Mouse (Mus musculus): ENCODE measurements around the gene Casc3. TPM values are rescaled to one million over a fixed set of nuclear protein-coding genes. Genes with fewer than 3 reads are reported as not detected.
A peak's percentile ranks its signal among the peaks of the same experiment; 100 is the strongest.

Gene Casc3
- polyA plus RNA-seq, 1 experiment: 22.0 TPM

- WGBS: 59% methylated on average over 19 of the region's 19 CpGs
- Histone ChIP-seq H3K36me3 (ENCODE audit: control insufficient read depth, insufficient read depth, low read length) (peaks cover 10% of the 10 kb centered on the region), H3K4me3 (ENCODE audit: low read depth, low read length) (no peak overlapping the region), H3K4me1 (ENCODE audit: control insufficient read depth, insufficient read depth, insufficient read length, low read length) (no peaks in the 10 kb centered on the region), H3K27ac (ENCODE audit: insufficient read depth, low read depth, low read length) (no peak overlapping the region), H3K27me3 (ENCODE audit: control insufficient read depth, insufficient read depth, low read length) (no peaks in the 10 kb centered on the region)
- TF ChIP-seq CTCF (IDR thresholded peaks at IDR 0.05; ENCODE audit: extremely low read depth, insufficient read length, insufficient replicate concordance, low read depth, low read length) (no peak), POLR2A (IDR thresholded peaks at IDR 0.05; ENCODE audit: low read depth, low read length) (no peak)
Observed at GRCm38 (mm10) chr11:98849196-98849894, 44.6 kb downstream of the Casc3 start.

- no peak overlapping the region for H3K4me3 ChIP-seq (ENCODE audit: low read depth, low read length)
- WGBS: 86% methylated on average over 26 of the region's 26 CpGs
Observed at GRCm38 (mm10) chr11:98850100-98851093, 45.7 kb downstream of the Casc3 start.

DNA sequence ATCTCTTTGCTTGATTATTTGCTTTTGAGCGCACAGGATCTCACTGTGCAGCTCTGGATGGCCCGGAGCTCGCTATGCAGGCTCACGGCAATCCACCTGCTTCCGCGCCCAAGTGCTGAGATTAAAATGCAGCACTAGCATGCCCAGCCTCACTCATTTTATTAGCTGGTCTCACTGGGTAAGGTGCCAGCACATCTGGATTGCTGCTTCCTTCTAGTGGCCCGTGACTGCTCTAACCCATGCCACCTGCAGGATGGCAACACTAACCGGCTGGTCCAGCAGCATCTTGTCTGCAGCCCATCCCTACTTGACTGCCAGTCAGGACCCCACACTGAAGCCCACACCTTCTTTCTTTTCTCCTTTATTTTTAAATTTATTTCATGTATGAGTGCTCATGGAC lies 49.4 kb downstream of the Casc3 start:
- no peak overlapping the region for H3K4me3 ChIP-seq (ENCODE audit: low read depth, low read length)
- peaks cover 2% of the 10 kb centered on the region; the same call in 1 of the 2 replicates for H3K4me1 ChIP-seq (ENCODE audit: control insufficient read depth, insufficient read depth, insufficient read length, low read length)
- no peaks in the 10 kb centered on the region for H3K27me3 ChIP-seq (ENCODE audit: control insufficient read depth, insufficient read depth, low read length)
- TF ChIP-seq POLR2A (IDR thresholded peaks at IDR 0.05; ENCODE audit: low read depth, low read length) (no peak), CTCF (IDR thresholded peaks at IDR 0.05; ENCODE audit: extremely low read depth, insufficient read length, insufficient replicate concordance, low read depth, low read length) (no peak)
- H3K36me3 ChIP-seq (ENCODE audit: control insufficient read depth, insufficient read depth, low read length): peaks cover 8% of the 10 kb centered on the region
- 48% methylated on average over 8 of the region's 8 CpGs for WGBS
- H3K27ac ChIP-seq (ENCODE audit: insufficient read depth, low read depth, low read length): no peak overlapping the region

More at GRCm38 (mm10) chr11:98850100-98851093, 45.7 kb downstream of the Casc3 start:
- Histone ChIP-seq H3K27ac (ENCODE audit: insufficient read depth, low read depth, low read length) (no peak overlapping the region), H3K27me3 (ENCODE audit: control insufficient read depth, insufficient read depth, low read length) (no peaks in the 10 kb centered on the region), H3K36me3 (ENCODE audit: control insufficient read depth, insufficient read depth, low read length) (peaks cover 10% of the 10 kb centered on the region), H3K4me1 (ENCODE audit: control insufficient read depth, insufficient read depth, insufficient read length, low read length) (no peaks in the 10 kb centered on the region)
- TF ChIP-seq POLR2A (IDR thresholded peaks at IDR 0.05; ENCODE audit: low read depth, low read length): no peak

- no peak for TF ChIP-seq CTCF (IDR thresholded peaks at IDR 0.05; ENCODE audit: extremely low read depth, insufficient read length, insufficient replicate concordance, low read depth, low read length)
- Histone ChIP-seq H3K36me3 (ENCODE audit: control insufficient read depth, insufficient read depth, low read length) (peaks cover 5% of the 10 kb centered on the region), H3K4me3 (ENCODE audit: low read depth, low read length) (no peak overlapping the region), H3K4me1 (ENCODE audit: control insufficient read depth, insufficient read depth, insufficient read length, low read length) (peaks cover 2% of the 10 kb centered on the region; the same call in 1 of the 2 replicates), H3K27me3 (ENCODE audit: control insufficient read depth, insufficient read depth, low read length) (no peaks in the 10 kb centered on the region), H3K27ac (ENCODE audit: insufficient read depth, low read depth, low read length) (no peak overlapping the region)
- 31% methylated on average over 2 of the region's 2 CpGs for WGBS
Observed at GRCm38 (mm10) chr11:98854659-98855058, 50.0 kb downstream of the Casc3 start.

- WGBS: 30% methylated on average over 14 of the region's 14 CpGs
- no peaks in the 10 kb centered on the region for H3K36me3 ChIP-seq (ENCODE audit: control insufficient read depth, insufficient read depth, low read length)
- H3K4me1 ChIP-seq (ENCODE audit: control insufficient read depth, insufficient read depth, insufficient read length, low read length): peaks cover 7% of the 10 kb centered on the region; the same call in 1 of the 2 replicates
- H3K27ac ChIP-seq (ENCODE audit: insufficient read depth, low read depth, low read length): no peak overlapping the region
- no peak for TF ChIP-seq POLR2A (IDR thresholded peaks at IDR 0.05; ENCODE audit: low read depth, low read length)
- TF ChIP-seq CTCF (IDR thresholded peaks at IDR 0.05; ENCODE audit: extremely low read depth, insufficient read length, insufficient replicate concordance, low read depth, low read length): peak; percentile 61; the same call in 1 of the 2 replicates
- H3K27me3 ChIP-seq (ENCODE audit: control insufficient read depth, insufficient read depth, low read length): no peaks in the 10 kb centered on the region
- H3K4me3 ChIP-seq (ENCODE audit: low read depth, low read length): no peak overlapping the region
Observed at GRCm38 (mm10) chr11:98858759-98859731, 54.3 kb downstream of the Casc3 start.

GRCm38 (mm10) chr11:98863028-98863750 lies 58.5 kb downstream of the Casc3 start, which contains the start of gene Wipf2:
TSS of gene Wipf2 (plus strand) at chr11:98863638.
- H3K36me3 ChIP-seq (ENCODE audit: control insufficient read depth, insufficient read depth, low read length): peaks cover 10% of the 10 kb centered on the region; the same call in 1 of the 2 replicates
- WGBS: 7% methylated on average over 41 of the region's 41 CpGs
- H3K4me1 ChIP-seq (ENCODE audit: control insufficient read depth, insufficient read depth, insufficient read length, low read length): peaks cover 7% of the 10 kb centered on the region; the same call in 1 of the 2 replicates
- no peaks in the 10 kb centered on the region for H3K27me3 ChIP-seq (ENCODE audit: control insufficient read depth, insufficient read depth, low read length)
- peak within 1 kb of the TSS; percentile 74 for H3K27ac ChIP-seq (ENCODE audit: insufficient read depth, low read depth, low read length)
- H3K4me3 ChIP-seq (ENCODE audit: low read depth, low read length): peak within 1 kb of the TSS; percentile 64
- TF ChIP-seq POLR2A (IDR thresholded peaks at IDR 0.05; ENCODE audit: low read depth, low read length) (peak; percentile 68), CTCF (IDR thresholded peaks at IDR 0.05; ENCODE audit: extremely low read depth, insufficient read length, insufficient replicate concordance, low read depth, low read length) (peak; percentile 62)

Data from small intestine, adult 2 months (tissue).